Mouse (Mus musculus): ENCODE measurements around the gene Olfr583. TPM values are rescaled to one million over a fixed set of nuclear protein-coding genes. Genes with fewer than 3 reads are reported as not detected.

Olfr583 gene
- not detected in 2 replicates for polyA plus RNA-seq (2016; fragmentation: Nextera tagmentation; extraction: Ambion mirVana)

GRCm38 (mm10) chr7:103051000-103051399 is at the start of gene Olfr583:
Gene Olfr583 (plus strand): TSS chr7:103051300.
- no peaks in the 10 kb centered on the region for H3K9me3 ChIP-seq
- H3K4me3 ChIP-seq, result no peak within 1 kb of the TSS
- no peak within 1 kb of the TSS for H3K27ac ChIP-seq (replicated peaks)
- WGBS, result 84% methylated on average over 1 of the region's 1 CpGs
- H3K27me3 ChIP-seq, result no peaks in the 10 kb centered on the region
- H3K4me2 ChIP-seq (replicated peaks), result no peak within 1 kb of the TSS
- H3K9ac ChIP-seq (replicated peaks), result no peak within 1 kb of the TSS
- H3K36me3 ChIP-seq, result no peaks in the 10 kb centered on the region
- ATAC-seq (ENCODE audit: low FRiP score, low read depth), result no peak
- no peaks in the 10 kb centered on the region for H3K4me1 ChIP-seq

- no peak for ATAC-seq (ENCODE audit: low FRiP score, low read depth)
- Histone ChIP-seq H3K9ac (replicated peaks) (no peak within 1 kb of the TSS), H3K4me3 (no peak within 1 kb of the TSS), H3K27ac (replicated peaks) (no peak within 1 kb of the TSS), H3K27me3 (no peaks in the 10 kb centered on the region), H3K4me2 (replicated peaks) (no peak within 1 kb of the TSS), H3K9me3 (no peaks in the 10 kb centered on the region), H3K36me3 (no peaks in the 10 kb centered on the region), H3K4me1 (no peaks in the 10 kb centered on the region)
Observed at GRCm38 (mm10) chr7:103037724-103038123, 13.4 kb upstream of the Olfr583 start, which contains the start of gene Olfr582. Gene Olfr582 (plus strand): TSS chr7:103038024.

GRCm38 (mm10) chr7:103081585-103081984 is 30.5 kb downstream of the Olfr583 start, which contains the start of gene Olfr584:
Gene Olfr584 (plus strand): TSS chr7:103081885.
- no peaks in the 10 kb centered on the region for H3K4me1 ChIP-seq
- no peak for ATAC-seq (ENCODE audit: low FRiP score, low read depth)
- H3K9ac ChIP-seq (replicated peaks), result no peak within 1 kb of the TSS
- H3K9me3 ChIP-seq, result 0 out of 2 replicates have a peak, but pooled peaks cover 10% of the 10 kb centered on the region
- H3K27ac ChIP-seq (replicated peaks), result no peak within 1 kb of the TSS
- no peaks in the 10 kb centered on the region for H3K27me3 ChIP-seq
- no peaks in the 10 kb centered on the region for H3K36me3 ChIP-seq
- H3K4me2 ChIP-seq (replicated peaks), result no peak within 1 kb of the TSS
- 89% methylated on average over 1 of the region's 1 CpGs for WGBS
- no peak within 1 kb of the TSS for H3K4me3 ChIP-seq

- ATAC-seq (ENCODE audit: low FRiP score, low read depth), result no peak
- no peaks in the 10 kb centered on the region for H3K9me3 ChIP-seq
- no peak within 1 kb of the TSS for H3K9ac ChIP-seq (replicated peaks)
- H3K27me3 ChIP-seq, result no peaks in the 10 kb centered on the region
- no peak within 1 kb of the TSS for H3K27ac ChIP-seq (replicated peaks)
- 91% methylated on average over 1 of the region's 1 CpGs for WGBS
- H3K4me3 ChIP-seq, result no peak within 1 kb of the TSS
- H3K4me1 ChIP-seq, result no peaks in the 10 kb centered on the region
- no peak within 1 kb of the TSS for H3K4me2 ChIP-seq (replicated peaks)
- no peaks in the 10 kb centered on the region for H3K36me3 ChIP-seq
Observed at GRCm38 (mm10) chr7:103097420-103097819, 46.3 kb downstream of the Olfr583 start, which contains the start of gene Olfr585. Gene Olfr585 (plus strand): TSS chr7:103097720.

Other genes with a start within 250 kb of the Olfr583 start
- not detected in 2 replicates for gene Olfr564, start 247.8 kb upstream of the Olfr583 start, polyA plus RNA-seq (2016; fragmentation: Nextera tagmentation; extraction: Ambion mirVana)
- gene Olfr566, start 192.5 kb upstream of the Olfr583 start, polyA plus RNA-seq (2016; fragmentation: Nextera tagmentation; extraction: Ambion mirVana), result not detected in 2 replicates
- not detected in 2 replicates for gene Olfr568, start 174.2 kb upstream of the Olfr583 start, polyA plus RNA-seq (2016; fragmentation: Nextera tagmentation; extraction: Ambion mirVana)
- not detected in 2 replicates for gene Olfr569, start 160.4 kb upstream of the Olfr583 start, polyA plus RNA-seq (2016; fragmentation: Nextera tagmentation; extraction: Ambion mirVana)
- not detected in 2 replicates for gene Olfr570, start 156.7 kb upstream of the Olfr583 start, polyA plus RNA-seq (2016; fragmentation: Nextera tagmentation; extraction: Ambion mirVana)
- gene Olfr571, start 133.8 kb upstream of the Olfr583 start, polyA plus RNA-seq (2016; fragmentation: Nextera tagmentation; extraction: Ambion mirVana), result not detected in 2 replicates
- gene Olfr572, start 126.9 kb upstream of the Olfr583 start, polyA plus RNA-seq (2016; fragmentation: Nextera tagmentation; extraction: Ambion mirVana), result not detected in 2 replicates
- not detected in 2 replicates for gene Olfr573-ps1, start 108.7 kb upstream of the Olfr583 start, polyA plus RNA-seq (2016; fragmentation: Nextera tagmentation; extraction: Ambion mirVana)
- not detected in 2 replicates for gene Olfr574, start 102.8 kb upstream of the Olfr583 start, polyA plus RNA-seq (2016; fragmentation: Nextera tagmentation; extraction: Ambion mirVana)
- not detected in 2 replicates for gene Olfr575, start 92.5 kb upstream of the Olfr583 start, polyA plus RNA-seq (2016; fragmentation: Nextera tagmentation; extraction: Ambion mirVana)
- not detected in 2 replicates for gene Olfr576, start 88.6 kb upstream of the Olfr583 start, polyA plus RNA-seq (2016; fragmentation: Nextera tagmentation; extraction: Ambion mirVana)
- not detected in 2 replicates for gene Olfr577, start 75.4 kb upstream of the Olfr583 start, polyA plus RNA-seq (2016; fragmentation: Nextera tagmentation; extraction: Ambion mirVana)
- not detected in 2 replicates for gene Olfr578, start 62.0 kb upstream of the Olfr583 start, polyA plus RNA-seq (2016; fragmentation: Nextera tagmentation; extraction: Ambion mirVana)
- not detected in 2 replicates for gene Olfr582, start 13.3 kb upstream of the Olfr583 start, polyA plus RNA-seq (2016; fragmentation: Nextera tagmentation; extraction: Ambion mirVana)
- gene Olfr584, start 30.6 kb downstream of the Olfr583 start, polyA plus RNA-seq (2016; fragmentation: Nextera tagmentation; extraction: Ambion mirVana), result not detected in 2 replicates
- not detected in 2 replicates for gene Olfr585, start 46.4 kb downstream of the Olfr583 start, polyA plus RNA-seq (2016; fragmentation: Nextera tagmentation; extraction: Ambion mirVana)
- not detected in 2 replicates for gene Olfr586, start 74.3 kb downstream of the Olfr583 start, polyA plus RNA-seq (2016; fragmentation: Nextera tagmentation; extraction: Ambion mirVana)
- not detected in 2 replicates for gene Olfr588-ps1, start 89.6 kb downstream of the Olfr583 start, polyA plus RNA-seq (2016; fragmentation: Nextera tagmentation; extraction: Ambion mirVana)
- gene Olfr589, start 105.1 kb downstream of the Olfr583 start, polyA plus RNA-seq (2016; fragmentation: Nextera tagmentation; extraction: Ambion mirVana), result not detected in 2 replicates
- gene Olfr591, start 127.0 kb downstream of the Olfr583 start, polyA plus RNA-seq (2016; fragmentation: Nextera tagmentation; extraction: Ambion mirVana), result not detected in 2 replicates
- not detected in 2 replicates for gene Olfr592, start 133.5 kb downstream of the Olfr583 start, polyA plus RNA-seq (2016; fragmentation: Nextera tagmentation; extraction: Ambion mirVana)
- gene Olfr593, start 160.6 kb downstream of the Olfr583 start, polyA plus RNA-seq (2016; fragmentation: Nextera tagmentation; extraction: Ambion mirVana), result not detected in 2 replicates
- not detected in 2 replicates for gene Olfr594, start 165.7 kb downstream of the Olfr583 start, polyA plus RNA-seq (2016; fragmentation: Nextera tagmentation; extraction: Ambion mirVana)
- gene Usp17ld, start 201.2 kb downstream of the Olfr583 start, polyA plus RNA-seq (2016; fragmentation: Nextera tagmentation; extraction: Ambion mirVana), result not detected in 2 replicates